Mouse (Mus musculus) small intestine, adult 2 months (tissue): ENCODE data around the gene Prdm16.

ENCODE experiments used
- CTCF ChIP-seq: fragments of 200-500 bp; IDR thresholded peaks from 2 replicates; pipeline ENCODE4 v1.5.1; 2012; ENCODE audit warnings: low read depth, mild to moderate bottlenecking, control low read depth, inconsistent platforms, low read length, moderate library complexity, mixed read lengths; ENCODE audit not compliant: insufficient replicate concordance, insufficient read length; ENCODE audit errors: extremely low read depth
- POLR2A ChIP-seq: fragments of 200-500 bp; IDR thresholded peaks from 2 replicates; pipeline ENCODE4 v1.6.1; 2012; ENCODE audit warnings: low read depth, mild to moderate bottlenecking, control low read depth, inconsistent platforms, low read length, moderate library complexity

GRCm38 (mm10) chr4:154399634-154400033 is 237.0 kb downstream of the Prdm16 start:
- TF ChIP-seq CTCF: no peak
- no peak for TF ChIP-seq POLR2A
